Mouse (Mus musculus) spleen, adult 2 months (tissue): Measurements from ENCODE around the gene Sez6l2.

Experiments used
- CTCF ChIP-seq: fragments of 200-500 bp; IDR thresholded peaks from 2 replicates; pipeline ENCODE4 v1.5.1; 2011; ENCODE audit warnings: mild to moderate bottlenecking, inconsistent platforms; ENCODE audit not compliant: insufficient read depth, insufficient read length, insufficient replicate concordance; ENCODE audit errors: extremely low read depth
- POLR2A ChIP-seq: fragments of 200-500 bp; IDR thresholded peaks from 2 replicates; pipeline ENCODE4 v1.6.1; 2011; ENCODE audit warnings: low read depth, low read length, inconsistent platforms

- TF ChIP-seq POLR2A = no peak
- no peak for TF ChIP-seq CTCF
Observed at GRCm38 (mm10) chr7:127009307-127010085, 59.1 kb downstream of the Sez6l2 start.
